Mouse (Mus musculus): ENCODE measurements around the gene Gopc.
"Not testable (repeated sequence)": the region's sequence is repeated elsewhere in the genome, so short reads cannot be mapped to it uniquely, and the experiment has no call there.

The Gopc gene

DNA sequence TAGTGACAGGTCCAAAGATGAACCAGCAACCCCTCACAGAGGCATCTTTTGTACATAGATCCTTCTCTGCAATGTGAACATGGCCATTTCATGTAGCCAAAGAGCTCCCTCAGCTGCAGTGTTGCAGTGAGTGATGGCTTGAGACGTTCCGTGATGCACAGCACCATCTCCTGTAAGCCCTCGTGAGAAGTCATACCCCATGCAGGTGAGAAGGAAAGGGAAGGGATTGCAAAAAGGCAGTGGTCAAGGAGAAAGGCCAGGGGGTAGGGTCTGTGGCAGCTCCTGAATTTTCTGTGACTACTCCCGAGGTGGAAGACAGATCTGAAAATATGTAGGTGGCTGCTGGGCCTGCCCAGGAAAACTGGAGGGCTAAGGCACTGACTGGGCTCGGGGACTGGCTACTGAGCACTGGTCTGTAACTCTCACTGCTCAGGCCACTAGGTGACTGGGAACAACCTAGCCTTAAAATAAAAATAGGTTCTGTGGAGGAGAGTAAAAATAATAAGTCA, 7.1 kb upstream of the Gopc start, which contains the start of gene Nepn:
Gene Nepn, plus strand, starts transcription at position 51 of the 509 bp plus-strand sequence.
- in situ Hi-C loops (cut with MboI; ENCODE audit: low sequenced_read_pairs) = loop anchor here (5.0 kb wide), 1 partner anchor 167 kb away; no protein-coding TSS in a partner anchor

DNA sequence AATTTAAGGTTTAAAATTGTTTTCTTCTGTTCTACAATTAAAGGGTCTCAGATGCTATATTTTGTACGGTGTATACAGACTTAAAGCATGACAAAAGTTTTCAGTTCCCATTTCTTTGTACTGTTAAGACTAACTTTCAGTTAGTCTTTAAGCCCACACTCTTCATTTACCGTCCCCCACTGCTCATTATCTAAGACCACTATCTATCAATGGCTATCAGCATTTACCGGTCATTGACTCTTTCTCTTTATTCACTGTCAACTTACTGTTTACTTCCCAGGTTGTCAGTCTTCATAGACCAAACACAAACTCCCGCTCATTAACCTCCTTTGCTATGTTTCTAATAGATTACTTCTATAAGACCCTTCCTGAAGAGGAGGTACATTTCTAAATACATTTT, 5.3 kb upstream of the Gopc start:
- in situ Hi-C loops (cut with MboI; ENCODE audit: low sequenced_read_pairs) = loop anchor here (5.0 kb wide), 1 partner anchor 165 kb away; no protein-coding TSS in a partner anchor

DNA sequence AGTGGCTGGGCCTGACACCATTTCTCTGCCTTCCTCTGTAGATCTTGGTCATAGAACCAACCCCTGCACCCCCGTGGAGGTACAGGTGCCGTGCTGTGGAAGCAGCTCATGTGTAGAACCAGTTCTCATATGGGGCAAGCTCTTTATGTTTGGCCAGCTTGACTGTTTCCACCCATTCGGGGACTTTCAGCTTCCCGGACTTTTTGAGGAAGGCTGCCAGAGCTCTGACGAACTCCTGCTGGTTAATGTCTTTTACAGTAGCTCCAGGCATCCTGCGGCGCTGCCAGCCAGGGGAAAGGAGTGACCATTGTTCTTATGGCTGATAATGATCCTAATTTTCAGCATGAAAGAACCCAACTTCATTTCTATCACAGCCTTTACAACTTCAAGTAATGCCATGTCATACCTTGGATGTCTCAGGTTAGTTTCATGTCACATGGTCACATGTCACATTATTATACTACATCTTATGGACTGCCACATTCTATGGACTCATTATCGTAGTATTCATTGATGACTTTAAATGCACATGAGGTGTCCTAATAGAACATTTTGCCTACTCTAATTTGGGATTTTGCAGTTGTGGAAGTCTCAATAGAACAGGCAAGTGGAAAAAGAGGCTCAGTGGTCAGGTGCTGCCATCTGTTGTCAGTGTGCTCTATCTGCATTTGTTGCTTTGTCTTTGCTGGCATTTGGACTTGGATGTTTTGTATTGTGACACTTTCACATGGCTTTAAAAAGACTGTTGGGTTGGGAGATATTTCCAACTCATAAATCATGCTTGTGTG, 3.1 kb upstream of the Gopc start:
- in situ Hi-C loops (cut with MboI; ENCODE audit: low sequenced_read_pairs) = loop anchor here (5.0 kb wide), 1 partner anchor 163 kb away; no protein-coding TSS in a partner anchor

DNA sequence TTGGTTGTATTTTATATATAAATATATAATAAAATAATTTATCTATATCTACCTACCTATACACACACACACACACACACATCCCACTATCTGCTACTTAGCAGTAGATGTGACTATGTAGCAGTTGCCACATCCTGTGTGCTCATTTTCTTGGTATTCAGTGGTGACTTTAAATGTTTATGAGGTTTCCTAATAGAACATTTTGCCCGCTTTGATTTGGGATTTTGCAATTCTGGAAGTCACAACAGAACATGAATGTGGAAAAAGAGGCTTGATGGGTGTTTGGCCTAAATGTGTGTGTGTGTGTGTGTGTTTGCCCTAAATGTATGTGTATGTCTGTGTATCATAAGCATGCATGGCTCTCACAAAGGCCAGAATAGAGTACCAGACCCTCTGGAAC, 1.6 kb upstream of the Gopc start:
- in situ Hi-C loops (cut with MboI; ENCODE audit: low sequenced_read_pairs) = no loop called here

DNA sequence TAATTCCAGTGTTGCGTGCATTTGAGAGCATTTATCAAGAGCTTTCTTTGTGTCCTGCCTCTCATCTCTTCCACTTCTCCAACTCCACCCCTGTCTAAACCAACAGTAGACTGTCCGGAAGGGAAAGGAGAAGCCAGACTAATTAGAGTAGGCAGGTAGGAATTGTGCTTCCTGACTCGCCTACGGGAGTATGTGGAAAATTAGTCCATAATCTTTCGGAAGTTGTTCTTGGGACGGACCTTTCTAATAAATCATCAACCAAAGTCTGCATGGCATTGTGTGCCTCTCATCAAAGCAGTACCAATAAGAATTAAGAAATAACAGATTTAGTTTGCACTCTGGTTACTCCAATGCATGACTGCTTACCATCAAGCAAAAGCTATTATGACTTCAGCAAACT, 1.1 kb upstream of the Gopc start:
- in situ Hi-C loops (cut with MboI; ENCODE audit: low sequenced_read_pairs) = no loop called here

DNA sequence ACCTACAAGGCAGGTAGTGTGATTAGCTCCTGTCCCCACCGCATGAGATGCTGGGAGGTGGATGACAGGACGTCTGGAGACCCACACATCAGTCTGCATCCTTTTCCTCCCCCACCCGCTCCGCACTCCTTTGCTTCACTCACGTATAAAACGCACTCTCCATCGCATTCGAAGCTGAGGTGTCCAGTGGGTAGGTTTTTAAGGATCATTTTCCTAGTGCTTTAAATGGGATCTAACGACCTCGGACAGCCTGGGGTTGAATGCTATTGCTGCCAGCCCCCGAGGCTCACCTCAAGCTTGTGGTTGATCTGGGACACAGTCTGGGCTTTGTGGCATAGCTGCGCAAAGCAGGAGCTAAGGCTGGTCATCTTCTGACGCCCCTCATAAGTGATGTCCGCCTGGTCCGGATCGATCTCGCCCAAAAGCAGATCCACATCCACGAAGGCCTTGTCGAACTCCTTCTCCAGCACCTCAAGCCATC, 563 bp downstream of the Gopc start:
- in situ Hi-C loops (cut with MboI; ENCODE audit: low sequenced_read_pairs) = no loop called here

DNA sequence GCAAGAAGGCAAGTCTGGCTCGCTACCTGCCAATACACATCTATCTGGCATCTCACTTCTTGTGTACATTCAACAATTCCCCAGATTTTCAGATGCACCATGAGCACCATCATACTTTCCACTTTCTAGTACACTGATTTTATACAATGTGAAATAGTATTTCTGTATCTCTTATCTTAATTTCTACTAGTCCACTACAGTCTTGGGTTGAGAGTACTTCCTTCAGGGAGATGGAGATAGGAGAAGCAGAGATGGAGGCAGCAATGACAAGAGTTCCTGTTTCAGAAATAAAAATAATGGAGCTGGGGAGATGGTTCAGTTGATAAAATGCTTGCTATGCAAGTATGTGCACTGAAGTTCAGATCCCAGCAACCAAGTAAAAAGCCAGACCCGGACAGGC, 4.1 kb downstream of the Gopc start:
- in situ Hi-C loops (cut with MboI; ENCODE audit: low sequenced_read_pairs) = no loop called here

DNA sequence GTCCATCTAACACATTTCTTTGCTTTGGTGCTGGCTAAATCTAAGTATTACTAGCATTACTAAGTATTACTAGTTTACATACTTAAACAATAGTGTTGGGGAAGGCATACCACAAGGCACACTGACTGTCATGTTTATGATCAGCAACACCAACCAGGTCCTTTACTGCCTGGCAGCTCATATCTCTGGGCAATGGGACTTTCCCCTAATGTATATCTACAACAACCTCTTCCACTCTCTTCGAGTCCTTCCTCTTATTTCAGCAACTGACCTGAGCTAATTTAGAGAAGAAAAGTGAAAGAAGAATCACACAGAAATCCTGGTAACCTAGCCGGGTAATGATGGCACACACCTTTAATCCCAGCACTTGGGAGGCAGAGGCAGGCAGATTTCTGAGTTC, 5.5 kb downstream of the Gopc start:
- in situ Hi-C loops (cut with MboI; ENCODE audit: low sequenced_read_pairs) = no loop called here

DNA sequence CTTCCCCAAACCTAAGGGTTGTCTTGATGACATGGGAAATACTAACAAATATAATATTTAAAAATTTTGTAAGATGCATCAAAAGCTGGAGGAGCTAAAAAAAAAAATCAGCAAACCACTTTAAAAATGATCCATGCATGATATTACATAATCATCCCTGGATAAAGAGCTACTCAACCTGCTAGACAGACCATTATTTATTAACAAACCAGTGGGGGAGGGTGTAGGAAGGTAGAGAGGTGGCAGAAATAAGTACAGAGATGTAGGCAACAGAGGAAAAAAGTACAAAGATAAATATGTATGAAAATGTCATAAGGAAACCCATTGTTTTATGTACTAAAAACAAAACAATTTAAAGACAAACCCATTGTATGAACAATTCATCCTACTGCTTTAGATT, 7.3 kb downstream of the Gopc start:
- in situ Hi-C loops (cut with MboI; ENCODE audit: low sequenced_read_pairs) = no loop called here

DNA sequence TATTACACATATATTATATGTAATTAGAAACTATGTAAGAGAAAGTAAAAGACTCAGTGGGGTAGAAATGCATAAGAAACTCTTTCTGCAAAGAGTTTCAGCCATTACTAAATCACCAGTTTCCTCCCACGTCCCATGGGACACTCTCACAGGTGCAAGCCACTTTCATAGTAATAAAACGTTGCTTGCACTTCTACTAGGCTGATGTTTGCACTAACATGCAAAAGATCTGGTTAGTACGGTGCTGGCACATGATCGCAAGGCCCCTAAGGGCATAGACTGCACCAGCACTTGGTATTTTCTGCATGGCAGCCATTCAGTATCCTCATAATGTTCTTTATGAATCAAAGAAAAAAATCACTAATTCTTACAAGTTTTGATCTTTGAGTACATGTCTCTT, 8.1 kb downstream of the Gopc start:
- in situ Hi-C loops (cut with MboI; ENCODE audit: low sequenced_read_pairs) = no loop called here

DNA sequence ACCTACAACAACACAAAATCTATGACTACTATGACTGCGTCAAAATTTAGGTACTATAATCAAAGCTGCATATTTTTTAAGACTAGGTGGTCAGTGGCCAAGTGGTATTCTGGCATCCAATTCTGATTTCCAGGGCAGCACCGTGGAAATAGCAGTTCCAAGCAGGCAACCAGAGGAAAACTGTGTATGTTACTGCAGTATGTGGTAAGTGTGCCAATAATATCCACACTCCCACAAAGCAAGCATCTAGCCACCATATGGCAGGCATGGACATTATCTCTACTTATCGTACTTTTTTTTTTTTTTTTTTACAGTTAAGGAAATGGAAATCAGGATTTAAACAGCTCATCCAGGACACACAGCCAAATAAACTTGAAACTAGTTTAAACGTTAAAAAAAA, 13.5 kb downstream of the Gopc start:
- in situ Hi-C loops (cut with MboI; ENCODE audit: low sequenced_read_pairs) = no loop called here

DNA sequence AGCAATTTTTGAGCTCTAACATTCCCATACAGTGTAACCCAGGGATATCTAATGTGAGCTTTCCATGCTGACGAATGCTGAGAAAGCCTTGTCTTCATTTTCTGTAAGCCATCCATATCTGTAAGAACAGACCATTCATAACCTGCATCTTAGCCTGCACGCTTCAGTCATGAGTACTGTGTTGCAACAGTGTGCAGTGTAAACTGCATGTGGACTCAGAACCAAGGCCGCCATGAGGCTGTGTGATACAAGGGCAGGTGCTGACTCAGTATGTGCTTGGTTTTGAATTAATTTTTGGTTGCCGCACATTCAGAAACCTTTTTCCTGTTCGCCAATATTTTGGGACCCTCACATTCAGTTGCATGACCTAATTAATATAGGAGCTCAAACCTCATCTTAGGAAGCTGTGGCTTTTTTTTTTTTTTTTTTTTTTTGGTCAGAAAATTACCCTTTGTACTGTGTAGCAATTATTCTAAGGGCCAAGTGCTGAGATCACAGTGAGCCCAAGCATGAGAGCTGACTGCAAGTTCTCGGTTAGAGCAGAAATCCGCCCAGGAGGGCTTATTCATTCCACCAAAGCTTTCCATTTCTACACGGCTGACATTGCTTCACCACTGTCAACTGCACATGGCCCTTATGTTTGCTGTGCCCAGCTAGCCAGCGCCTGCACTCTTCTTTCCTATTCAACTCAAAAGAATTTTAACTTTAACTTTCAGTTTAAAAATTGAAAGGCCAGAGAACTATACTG, 20.9 kb downstream of the Gopc start:
- in situ Hi-C loops (cut with MboI; ENCODE audit: low sequenced_read_pairs) = no loop called here

DNA sequence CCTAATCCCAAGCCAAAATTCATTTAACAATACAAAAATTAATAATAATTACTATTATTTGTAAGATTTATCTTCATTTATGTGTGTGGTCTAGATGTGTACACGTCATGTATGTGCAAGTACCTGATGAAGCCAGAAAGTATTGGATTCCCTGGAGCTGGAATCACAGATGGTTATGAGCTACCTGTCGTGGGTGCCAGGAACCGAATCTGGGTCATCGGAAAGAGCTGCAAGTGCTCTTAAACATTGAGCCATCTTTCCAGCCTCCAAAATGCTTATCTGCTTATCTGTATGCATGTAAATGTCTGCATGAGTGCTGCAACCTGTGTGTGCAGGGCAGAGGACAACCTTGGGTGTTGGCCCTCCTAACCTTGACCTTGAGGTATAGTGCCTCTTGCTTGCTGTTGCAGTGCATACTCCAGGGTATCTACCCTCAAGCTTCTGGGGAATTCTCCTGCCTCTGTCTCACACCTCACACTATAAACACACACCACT, 21.6 kb downstream of the Gopc start:
- in situ Hi-C loops (cut with MboI; ENCODE audit: low sequenced_read_pairs) = no loop called here

DNA sequence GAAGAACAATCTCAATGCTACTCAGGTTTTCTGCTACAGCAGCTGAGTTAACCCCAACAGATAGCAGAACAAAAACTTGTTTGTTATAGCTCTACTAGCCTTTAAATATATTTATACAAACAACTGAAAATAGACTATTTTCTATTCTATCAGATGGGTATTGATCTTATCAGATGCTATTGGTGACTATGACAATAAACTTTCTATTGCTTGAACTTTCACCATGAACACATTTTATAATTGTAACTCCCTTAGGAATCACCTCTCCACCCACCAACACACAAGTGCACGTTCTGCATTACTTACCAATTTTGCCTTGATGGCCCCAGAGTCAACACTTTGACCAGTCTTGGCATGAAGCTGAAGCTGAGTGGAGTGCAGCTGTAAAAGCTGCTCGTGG, 23.5 kb downstream of the Gopc start, which contains the start of gene Gm26741:
Gene Gm26741, plus strand, starts transcription at position 301 of the 400 bp plus-strand sequence.
- in situ Hi-C loops (cut with MboI; ENCODE audit: low sequenced_read_pairs) = no loop called here

DNA sequence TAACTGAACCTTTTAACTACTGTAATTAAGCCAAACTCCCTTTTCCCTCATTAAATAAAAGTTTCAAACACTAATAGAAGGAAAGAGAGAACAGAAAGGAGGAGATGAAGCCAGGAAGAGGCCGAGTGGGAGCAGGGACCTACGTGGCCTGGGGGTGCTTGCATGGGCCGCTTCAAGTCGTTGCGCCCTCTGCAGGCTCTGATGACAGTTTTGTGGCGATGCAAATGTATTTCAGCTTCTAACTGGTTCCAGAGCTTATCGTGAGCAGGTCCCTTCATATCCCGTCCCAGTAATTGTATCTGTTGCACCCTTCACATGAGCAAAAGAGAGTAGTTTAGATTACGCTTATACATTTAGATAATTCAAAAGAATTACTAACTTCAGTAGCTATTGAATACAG, 28.7 kb downstream of the Gopc start:
- in situ Hi-C loops (cut with MboI; ENCODE audit: low sequenced_read_pairs) = no loop called here

DNA sequence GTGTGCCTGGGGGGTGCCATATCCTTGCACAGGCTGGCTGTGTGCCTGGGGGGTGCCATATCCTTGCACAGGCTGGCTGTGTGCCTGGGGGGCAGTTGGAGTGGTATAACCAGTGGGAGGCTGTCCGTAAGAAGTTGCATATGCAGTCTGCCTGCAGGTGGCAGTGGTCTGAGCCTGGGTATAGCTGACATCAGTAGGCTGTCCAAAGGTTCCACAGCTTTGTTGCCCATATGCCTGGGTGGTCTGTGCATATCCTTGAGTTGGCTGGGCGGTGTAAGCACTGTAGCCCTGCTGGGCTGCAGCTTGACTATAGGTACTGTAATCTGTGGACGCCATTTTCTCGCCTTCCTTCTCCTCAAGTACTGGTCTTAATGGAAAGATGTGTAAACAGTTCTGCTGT, 38.6 kb downstream of the Gopc start:
- in situ Hi-C loops (cut with MboI; ENCODE audit: low sequenced_read_pairs) = not testable (repeated sequence)

DNA sequence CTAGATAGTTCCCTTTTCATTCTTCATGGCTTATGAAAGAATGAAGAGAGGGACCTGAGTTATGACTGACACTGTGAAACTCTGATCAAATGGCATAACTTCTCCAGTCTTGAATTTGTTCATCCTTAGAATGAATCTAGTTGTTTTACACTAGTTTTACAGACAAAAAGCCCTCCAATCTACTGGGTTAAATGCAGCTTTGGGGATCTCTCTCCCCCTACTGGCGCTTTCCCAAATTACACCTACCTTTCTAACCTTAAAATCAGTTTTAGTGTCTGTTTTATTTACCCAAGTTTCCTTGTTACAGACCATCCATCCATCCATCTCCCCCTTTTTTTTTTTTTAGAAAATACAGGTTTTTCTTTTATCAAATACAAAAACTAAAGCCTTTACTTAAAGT, 50.9 kb downstream of the Gopc start:
- in situ Hi-C loops (cut with MboI; ENCODE audit: low sequenced_read_pairs) = no loop called here

DNA sequence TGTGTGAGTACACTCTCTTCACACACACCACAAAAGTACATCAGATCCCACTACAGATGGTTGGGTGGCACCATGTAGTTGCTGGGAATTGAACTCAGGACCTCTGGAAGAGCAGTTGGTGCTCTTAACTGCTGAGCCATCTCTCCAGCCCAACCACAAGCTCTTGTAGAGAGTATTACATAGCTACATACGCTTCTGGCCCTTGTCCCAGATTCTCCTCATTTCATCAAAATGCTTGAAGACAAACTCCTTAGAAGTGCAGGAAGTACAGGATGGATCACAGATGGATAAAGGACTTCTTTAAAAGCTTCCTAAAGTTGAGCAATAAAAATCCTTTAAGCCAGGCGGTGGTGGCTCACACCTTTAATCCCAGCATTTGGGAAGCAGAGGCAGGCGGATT, 60.0 kb downstream of the Gopc start:
- in situ Hi-C loops (cut with MboI; ENCODE audit: low sequenced_read_pairs) = no loop called here

DNA sequence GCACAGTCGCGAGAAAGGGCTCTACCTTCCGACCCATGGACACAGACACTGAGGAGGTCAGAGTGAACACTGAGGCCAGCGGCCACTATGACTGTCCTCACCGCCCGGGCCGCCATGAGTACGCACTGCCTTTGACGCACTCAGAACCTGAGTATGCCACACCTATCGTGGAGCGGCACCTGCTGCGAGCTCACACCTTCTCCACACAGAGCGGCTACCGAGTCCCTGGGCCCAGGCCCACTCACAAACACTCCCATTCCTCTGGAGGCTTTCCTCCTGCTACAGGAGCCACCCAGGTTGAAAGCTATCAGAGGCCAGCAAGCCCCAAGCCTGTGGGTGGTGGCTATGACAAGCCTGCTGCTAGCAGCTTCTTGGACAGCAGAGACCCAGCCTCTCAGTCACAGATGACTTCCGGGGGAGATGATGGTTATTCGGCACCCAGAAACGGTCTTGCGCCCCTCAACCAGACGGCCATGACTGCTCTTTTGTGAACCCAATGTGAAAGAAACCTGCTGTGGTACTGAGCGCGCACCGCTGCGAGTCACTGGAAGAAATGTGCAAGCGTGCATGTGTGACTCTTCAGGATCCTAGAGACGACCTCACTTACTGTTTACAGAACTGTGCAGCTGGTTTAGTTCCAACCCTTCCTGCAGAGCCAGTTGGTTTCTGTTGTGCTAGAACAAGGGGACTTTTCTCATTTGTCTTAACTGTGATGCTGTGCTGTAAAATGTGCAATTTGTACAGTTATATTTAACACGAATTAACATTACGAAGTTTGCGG, 62.2 kb downstream of the Gopc start:
- in situ Hi-C loops (cut with MboI; ENCODE audit: low sequenced_read_pairs) = no loop called here

DNA sequence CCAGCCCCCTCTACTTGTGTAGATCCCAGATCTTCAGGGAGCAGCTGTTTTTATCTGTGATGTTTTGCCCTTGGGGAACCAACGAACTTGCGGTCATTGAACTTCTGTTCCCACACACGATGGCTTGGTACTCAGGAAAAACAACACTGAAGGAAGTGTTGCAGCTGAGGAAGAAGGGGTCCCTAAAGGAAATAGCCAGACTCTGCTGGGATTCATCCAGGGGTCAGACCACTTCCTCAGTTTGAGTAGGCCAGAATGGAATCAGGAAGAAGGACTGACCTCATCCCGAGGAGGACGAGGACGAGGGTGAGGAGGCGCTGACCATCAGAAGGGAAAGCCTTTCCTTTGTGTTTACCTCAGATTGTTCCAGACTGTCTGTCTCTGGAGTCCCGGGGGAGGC, 72.7 kb downstream of the Gopc start:
- in situ Hi-C loops (cut with MboI; ENCODE audit: low sequenced_read_pairs) = no loop called here

DNA sequence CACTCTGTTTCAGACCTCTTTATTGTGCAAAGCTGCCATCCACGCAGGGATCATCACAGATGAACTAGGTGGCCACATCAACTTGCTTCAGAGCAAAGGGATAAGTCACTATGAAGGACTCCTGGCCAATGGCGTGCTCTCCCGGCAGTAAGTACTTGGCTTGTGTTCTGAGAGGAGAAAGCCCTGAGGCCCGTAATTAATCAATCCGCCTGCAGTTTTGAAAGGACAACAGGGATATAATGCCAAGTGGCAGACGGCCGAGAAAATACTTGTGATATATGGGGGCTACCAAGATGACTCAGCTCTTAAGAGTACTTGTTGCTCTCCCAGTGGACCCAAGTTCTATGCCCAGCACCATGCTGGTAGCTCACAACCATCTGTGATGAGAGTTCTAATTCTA, 77.3 kb downstream of the Gopc start:
- in situ Hi-C loops (cut with MboI; ENCODE audit: low sequenced_read_pairs) = no loop called here

Data from CH12F3 (cell line).